Mouse (Mus musculus): ENCODE data around the gene Cyb5d1. TPM values are rescaled to one million over a fixed set of nuclear protein-coding genes. Genes with fewer than 3 reads are reported as not detected.

The Cyb5d1 gene
- polyA plus RNA-seq, 1 experiment from 2014 or later = 28.7 TPM

DNA sequence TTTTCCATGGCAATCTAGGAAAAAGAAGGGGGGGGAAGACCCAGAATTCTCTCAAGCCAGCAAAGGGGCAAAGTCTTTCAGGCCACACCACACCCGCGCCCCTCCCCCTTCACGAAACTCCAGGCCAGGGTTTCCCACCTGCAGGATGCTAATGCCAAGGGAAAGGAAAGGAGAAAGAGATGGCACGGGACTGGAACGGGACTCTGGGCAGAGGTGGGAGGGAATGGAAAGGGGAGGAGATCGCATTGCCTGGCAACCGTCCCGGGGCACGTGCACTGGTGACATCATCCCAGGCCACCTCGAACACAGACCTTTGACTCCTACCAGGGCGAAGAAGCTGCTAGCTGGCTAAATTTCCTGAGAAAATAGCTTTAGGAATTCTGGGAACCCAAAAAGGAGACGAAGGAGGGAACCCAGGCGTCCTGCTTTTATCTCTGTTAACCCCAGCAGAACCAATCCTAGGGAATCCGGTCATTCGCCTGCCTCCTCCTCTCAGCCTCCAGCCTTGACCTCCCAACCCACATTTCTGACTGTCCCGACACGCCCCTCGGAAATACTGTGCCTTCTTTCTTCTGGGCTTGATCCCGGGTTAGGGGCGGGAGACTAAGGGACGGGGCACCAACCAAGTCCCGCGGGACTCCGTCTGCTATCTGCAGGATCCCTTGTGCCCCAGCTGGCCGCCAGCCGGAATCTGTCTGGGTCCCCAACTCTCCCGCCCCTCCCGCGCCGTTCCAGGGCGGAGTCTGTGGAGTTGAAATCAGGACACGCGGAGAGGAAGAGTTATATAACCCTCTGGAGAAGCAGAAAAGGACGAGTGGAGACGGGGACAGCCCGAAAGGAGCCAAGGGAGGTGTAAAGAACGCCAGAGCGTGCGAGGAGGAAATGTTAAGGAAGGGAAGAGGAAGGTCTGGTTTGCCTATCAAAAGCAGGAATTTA, 22.3 kb upstream of the Cyb5d1 start:
- Histone ChIP-seq H3K4me2 (ENCODE audit: low read length) (peak overlapping the region; percentile 67), H3K9me3 (ENCODE audit: control insufficient read depth, low read length) (no peaks in the 10 kb centered on the region), H3K4me1 (ENCODE audit: control insufficient read depth, insufficient read depth, low read depth, low read length) (peaks cover 54% of the 10 kb centered on the region), H3K27me3 (replicated peaks; ENCODE audit: control insufficient read depth, insufficient read depth, low read length) (peaks cover 10% of the 10 kb centered on the region; the same call in 1 of the 2 replicates), H3K4me3 (ENCODE audit: low read length) (peak overlapping the region; percentile 76), H3K9ac (ENCODE audit: low read depth, low read length) (peak overlapping the region; percentile 64), H3K27ac (ENCODE audit: low read depth, low read length) (peak overlapping the region; percentile 98), H3K36me3 (ENCODE audit: control insufficient read depth, insufficient read depth, low read length) (no peaks in the 10 kb centered on the region; the same call in 1 of the 2 replicates)
- under 1% methylated on average over 39 of the region's 39 CpGs for WGBS
- ATAC-seq = peak; percentile 22

DNA sequence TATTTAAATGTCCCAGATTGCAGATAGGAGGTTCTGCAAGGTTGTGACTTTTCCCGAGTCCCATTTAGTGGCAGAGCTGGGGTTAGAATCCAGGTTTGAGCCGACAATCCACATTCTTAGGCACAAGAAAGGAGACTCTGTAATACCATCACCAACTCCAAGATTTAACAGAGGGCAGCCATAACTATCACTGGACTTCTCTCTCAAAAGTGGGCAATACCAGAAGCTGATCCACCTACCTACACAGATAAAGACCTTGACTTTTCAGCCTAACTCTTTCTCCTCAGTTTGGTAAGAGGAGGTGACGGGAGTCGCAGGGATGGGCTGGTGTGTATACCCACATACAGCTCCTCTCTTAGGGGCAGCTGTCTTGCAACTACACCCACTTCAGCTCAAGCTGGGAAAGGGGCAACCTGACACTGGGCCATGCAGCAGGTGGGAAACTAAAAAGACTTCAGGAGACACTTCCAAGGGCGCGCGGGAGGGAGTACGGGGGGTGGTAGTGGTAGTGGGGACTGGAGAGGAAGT, 21.6 kb upstream of the Cyb5d1 start:
- H3K9ac ChIP-seq (ENCODE audit: low read depth, low read length) = peak overlapping the region; percentile 83
- H3K4me3 ChIP-seq (ENCODE audit: low read length) = peak overlapping the region; percentile 76
- no peaks in the 10 kb centered on the region for H3K9me3 ChIP-seq (ENCODE audit: control insufficient read depth, low read length)
- H3K27ac ChIP-seq (ENCODE audit: low read depth, low read length) = peak overlapping the region; percentile 98
- H3K4me2 ChIP-seq (ENCODE audit: low read length) = peak overlapping the region; percentile 67
- no peaks in the 10 kb centered on the region; the same call in 1 of the 2 replicates for H3K36me3 ChIP-seq (ENCODE audit: control insufficient read depth, insufficient read depth, low read length)
- ATAC-seq = no peak
- H3K4me1 ChIP-seq (ENCODE audit: control insufficient read depth, insufficient read depth, low read depth, low read length) = peaks cover 61% of the 10 kb centered on the region
- WGBS = 7% methylated on average over 8 of the region's 8 CpGs
- H3K27me3 ChIP-seq (replicated peaks; ENCODE audit: control insufficient read depth, insufficient read depth, low read length) = peaks cover 6% of the 10 kb centered on the region; the same call in 1 of the 2 replicates

DNA sequence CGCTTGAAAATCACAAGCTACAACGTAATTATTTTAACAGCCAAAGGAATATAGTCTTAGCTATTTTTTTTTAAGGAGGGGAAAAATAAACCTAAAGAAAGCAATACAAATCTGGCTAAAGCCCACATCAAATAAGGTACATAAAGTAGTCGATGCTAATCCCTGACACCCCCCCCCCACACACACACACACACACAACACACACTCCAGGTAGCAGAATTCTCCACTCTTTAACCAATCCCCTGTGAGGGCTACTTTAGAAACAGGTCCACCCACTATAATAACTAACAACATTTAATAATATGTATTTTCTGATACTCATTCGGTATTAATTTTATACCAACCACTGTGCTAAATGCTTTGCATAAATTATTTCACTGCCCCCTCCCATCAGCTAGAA, 21.1 kb upstream of the Cyb5d1 start:
- Histone ChIP-seq H3K4me1 (ENCODE audit: control insufficient read depth, insufficient read depth, low read depth, low read length) (peaks cover 65% of the 10 kb centered on the region), H3K36me3 (ENCODE audit: control insufficient read depth, insufficient read depth, low read length) (no peaks in the 10 kb centered on the region; the same call in 1 of the 2 replicates), H3K9ac (ENCODE audit: low read depth, low read length) (peak overlapping the region; percentile 83), H3K9me3 (ENCODE audit: control insufficient read depth, low read length) (no peaks in the 10 kb centered on the region), H3K4me2 (ENCODE audit: low read length) (peak overlapping the region; percentile 67), H3K27ac (ENCODE audit: low read depth, low read length) (peak overlapping the region; percentile 98), H3K27me3 (replicated peaks; ENCODE audit: control insufficient read depth, insufficient read depth, low read length) (peaks cover 5% of the 10 kb centered on the region; the same call in 1 of the 2 replicates), H3K4me3 (ENCODE audit: low read length) (peak overlapping the region; percentile 76)
- ATAC-seq = no peak
- 2% methylated on average over 4 of the region's 4 CpGs for WGBS

DNA sequence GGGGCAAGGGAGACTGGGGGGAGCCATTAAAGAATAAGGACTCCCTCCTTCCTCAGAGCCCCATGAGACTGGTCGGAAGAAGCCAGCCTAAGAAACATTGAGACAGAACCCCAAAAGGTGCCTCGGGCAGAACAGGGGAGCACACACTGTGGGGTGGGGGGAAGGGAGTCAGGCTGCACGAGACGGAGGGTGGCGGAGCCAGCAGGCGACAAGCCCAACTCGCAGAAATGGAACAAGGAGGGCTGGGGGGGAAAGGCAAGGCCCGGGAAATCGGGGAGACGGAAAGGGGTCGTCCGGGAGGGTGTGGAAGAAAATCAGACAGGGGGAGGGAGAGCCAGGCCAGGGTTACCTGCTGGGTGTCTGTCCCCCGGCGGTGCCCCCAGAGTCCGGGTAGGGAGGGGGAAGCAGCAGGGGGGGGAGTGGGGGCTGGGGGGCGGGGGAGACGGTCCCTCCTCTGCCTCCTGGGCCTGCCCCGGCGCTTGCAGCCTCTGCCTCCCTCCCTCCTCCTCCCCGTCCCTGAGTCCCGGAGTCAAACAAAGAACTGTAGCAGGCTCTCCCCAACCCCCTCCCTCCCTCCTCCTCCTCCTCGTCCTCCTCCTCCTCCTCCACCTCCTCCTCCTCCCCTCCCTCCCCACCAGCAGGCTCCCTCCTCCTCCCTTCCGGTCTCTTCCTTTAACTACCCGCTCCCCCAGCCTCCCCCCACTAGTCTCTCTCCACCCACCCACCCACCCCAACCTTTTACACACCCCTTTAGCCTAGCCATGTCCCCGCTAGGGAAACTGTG, 20.4 kb upstream of the Cyb5d1 start:
- peak overlapping the region; percentile 83 for H3K9ac ChIP-seq (ENCODE audit: low read depth, low read length)
- no peak for ATAC-seq
- no peaks in the 10 kb centered on the region for H3K9me3 ChIP-seq (ENCODE audit: control insufficient read depth, low read length)

DNA sequence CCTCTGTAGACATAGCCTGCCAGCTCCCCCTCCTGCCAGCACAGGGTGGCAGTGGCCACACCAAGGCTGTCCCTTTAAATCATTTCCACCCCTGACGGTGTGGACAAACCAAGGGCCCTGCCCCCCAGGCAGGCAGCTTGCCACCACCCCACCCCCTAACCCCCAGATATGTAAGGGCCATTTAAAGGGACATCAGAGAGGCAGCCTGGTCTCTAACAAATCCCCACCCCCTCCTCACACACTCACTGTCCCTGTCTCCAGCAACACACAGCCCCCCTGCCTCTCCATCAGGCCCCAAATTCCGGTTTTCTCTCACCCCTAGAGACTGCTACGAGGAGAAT, 19.9 kb upstream of the Cyb5d1 start:
- H3K4me2 ChIP-seq (ENCODE audit: low read length) = peak overlapping the region; percentile 67
- H3K4me1 ChIP-seq (ENCODE audit: control insufficient read depth, insufficient read depth, low read depth, low read length) = peaks cover 59% of the 10 kb centered on the region
- peak overlapping the region; percentile 83 for H3K9ac ChIP-seq (ENCODE audit: low read depth, low read length)
- ATAC-seq = peak; percentile 27
- H3K4me3 ChIP-seq (ENCODE audit: low read length) = peak overlapping the region; percentile 76
- H3K9me3 ChIP-seq (ENCODE audit: control insufficient read depth, low read length) = no peaks in the 10 kb centered on the region
- WGBS = 0% methylated on average over 3 of the region's 3 CpGs
- no peaks in the 10 kb centered on the region for H3K27me3 ChIP-seq (replicated peaks; ENCODE audit: control insufficient read depth, insufficient read depth, low read length)
- peak overlapping the region; percentile 98 for H3K27ac ChIP-seq (ENCODE audit: low read depth, low read length)
- no peaks in the 10 kb centered on the region; the same call in 1 of the 2 replicates for H3K36me3 ChIP-seq (ENCODE audit: control insufficient read depth, insufficient read depth, low read length)

More for the DNA sequence above, 20.4 kb upstream of the Cyb5d1 start:
- Histone ChIP-seq H3K36me3 (ENCODE audit: control insufficient read depth, insufficient read depth, low read length) (no peaks in the 10 kb centered on the region; the same call in 1 of the 2 replicates), H3K27me3 (replicated peaks; ENCODE audit: control insufficient read depth, insufficient read depth, low read length) (no peaks in the 10 kb centered on the region), H3K4me1 (ENCODE audit: control insufficient read depth, insufficient read depth, low read depth, low read length) (peaks cover 63% of the 10 kb centered on the region), H3K4me2 (ENCODE audit: low read length) (peak overlapping the region; percentile 67), H3K27ac (ENCODE audit: low read depth, low read length) (peak overlapping the region; percentile 98), H3K4me3 (ENCODE audit: low read length) (peak overlapping the region; percentile 76)
- under 1% methylated on average over 15 of the region's 25 CpGs for WGBS

DNA sequence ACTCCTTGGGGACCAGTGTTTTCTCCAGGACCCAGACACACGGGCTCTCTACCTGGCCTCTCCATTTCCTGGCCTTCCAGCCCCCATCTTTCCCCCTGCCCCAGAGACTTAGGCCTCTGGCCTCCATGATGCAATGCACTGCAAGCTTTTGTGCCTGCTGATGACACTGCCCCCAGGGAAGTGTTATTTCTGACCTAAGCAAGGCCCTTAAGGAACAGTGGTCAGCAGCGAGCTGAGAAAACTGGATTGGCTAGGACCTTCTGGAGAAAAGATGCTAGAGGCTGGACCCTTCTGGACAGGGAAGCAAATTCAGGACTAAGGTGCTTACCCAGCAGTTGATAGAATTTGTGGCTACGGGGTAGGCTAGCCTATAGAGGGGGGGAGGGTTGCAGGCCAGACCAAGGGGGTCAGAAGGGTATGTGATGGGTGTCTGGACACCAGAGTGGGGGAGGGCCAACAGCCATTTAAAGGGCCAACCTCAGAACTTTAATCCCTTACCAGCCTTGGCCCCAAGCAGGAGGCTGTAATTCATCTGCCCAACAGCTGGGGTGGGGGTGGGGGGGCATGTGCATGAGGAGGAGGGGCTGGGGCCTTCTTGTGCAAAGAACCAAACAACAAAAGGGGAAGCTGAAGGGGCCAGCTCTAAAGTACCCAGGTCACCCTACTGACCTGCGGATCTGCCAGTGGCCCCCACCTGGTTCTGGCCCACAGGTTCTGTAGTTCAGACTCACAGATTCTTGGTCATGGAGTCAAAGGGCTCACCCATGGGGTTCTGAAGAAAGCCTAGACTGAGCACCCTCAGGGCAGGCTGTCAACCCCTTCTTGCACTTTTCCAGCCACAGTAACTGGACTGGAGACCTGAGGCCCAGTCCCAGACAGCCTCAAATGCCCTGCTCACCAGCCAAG, 19.2 kb upstream of the Cyb5d1 start:
- H3K9ac ChIP-seq (ENCODE audit: low read depth, low read length) = peak overlapping the region; percentile 83
- no peaks in the 10 kb centered on the region; the same call in 1 of the 2 replicates for H3K36me3 ChIP-seq (ENCODE audit: control insufficient read depth, insufficient read depth, low read length)
- H3K27ac ChIP-seq (ENCODE audit: low read depth, low read length) = peak overlapping the region; percentile 98
- H3K27me3 ChIP-seq (replicated peaks; ENCODE audit: control insufficient read depth, insufficient read depth, low read length) = no peaks in the 10 kb centered on the region
- peak overlapping the region; percentile 76 for H3K4me3 ChIP-seq (ENCODE audit: low read length)
- WGBS = 13% methylated on average over 4 of the region's 4 CpGs
- no peaks in the 10 kb centered on the region for H3K9me3 ChIP-seq (ENCODE audit: control insufficient read depth, low read length)
- H3K4me2 ChIP-seq (ENCODE audit: low read length) = peak overlapping the region; percentile 67
- peaks cover 53% of the 10 kb centered on the region for H3K4me1 ChIP-seq (ENCODE audit: control insufficient read depth, insufficient read depth, low read depth, low read length)
- ATAC-seq = no peak

DNA sequence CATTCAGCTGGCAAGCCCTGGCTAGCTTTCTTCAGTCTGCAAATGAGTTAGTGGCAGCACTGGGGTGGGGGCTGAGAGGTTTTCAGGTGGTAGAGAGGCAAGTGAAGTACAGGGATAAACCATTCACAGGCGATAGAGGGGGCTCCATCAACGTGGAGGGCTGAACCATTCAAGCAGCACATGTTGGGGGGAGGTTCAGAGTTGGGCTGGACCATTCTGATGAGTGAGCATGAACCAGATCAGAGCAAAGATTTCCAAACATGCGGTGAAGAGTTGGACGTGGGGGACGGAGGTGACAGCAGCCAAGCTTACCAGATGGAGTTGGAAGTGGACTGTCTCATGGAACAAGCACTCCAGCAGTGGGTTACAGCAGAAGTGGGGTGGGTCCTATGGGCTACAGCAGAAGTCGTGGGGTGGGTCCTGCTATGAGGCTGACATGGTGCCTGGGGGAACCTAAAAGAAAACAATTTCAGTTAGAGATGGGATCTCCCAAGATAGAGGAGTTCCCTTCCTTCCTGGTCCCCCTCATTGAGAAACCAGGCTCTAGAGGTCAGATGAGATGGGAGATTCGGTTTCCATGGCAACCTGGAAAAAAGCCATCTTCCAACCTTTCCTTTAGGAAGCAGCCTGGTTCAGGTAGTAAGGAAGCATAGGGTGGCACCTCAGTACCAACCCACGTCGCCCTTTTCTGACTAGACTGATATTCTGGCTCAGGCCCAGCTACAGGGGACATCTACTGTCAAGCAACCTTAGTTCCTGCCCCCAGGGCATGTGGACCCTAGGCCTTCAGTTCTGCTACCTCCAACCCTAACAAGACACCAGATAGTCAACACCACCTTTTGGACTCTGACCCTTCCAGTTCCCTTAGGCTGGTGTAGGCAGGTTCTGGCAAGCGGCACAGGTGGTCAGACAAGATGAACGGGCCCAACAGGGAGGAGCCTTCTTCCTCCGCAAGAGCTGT, 18.1 kb upstream of the Cyb5d1 start, which contains the start of gene Kdm6b:
Kdm6b (minus strand) TSS at position 455 of the 961 bp plus-strand sequence.
- Histone ChIP-seq H3K36me3 (ENCODE audit: control insufficient read depth, insufficient read depth, low read length) (no peaks in the 10 kb centered on the region; the same call in 1 of the 2 replicates), H3K27ac (ENCODE audit: low read depth, low read length) (peak within 1 kb of the TSS; percentile 98), H3K9ac (ENCODE audit: low read depth, low read length) (peak within 1 kb of the TSS; percentile 83), H3K4me1 (ENCODE audit: control insufficient read depth, insufficient read depth, low read depth, low read length) (peaks cover 50% of the 10 kb centered on the region), H3K9me3 (ENCODE audit: control insufficient read depth, low read length) (no peaks in the 10 kb centered on the region), H3K27me3 (replicated peaks; ENCODE audit: control insufficient read depth, insufficient read depth, low read length) (no peaks in the 10 kb centered on the region), H3K4me3 (ENCODE audit: low read length) (peak within 1 kb of the TSS; percentile 76), H3K4me2 (ENCODE audit: low read length) (peak within 1 kb of the TSS; percentile 67)
- 28% methylated on average over 12 of the region's 12 CpGs for WGBS
- no peak for ATAC-seq
